Mouse (Mus musculus) small intestine, adult 2 months (tissue): ENCODE data around the gene Ccdc81. TPM values are rescaled to one million over a fixed set of nuclear protein-coding genes. Genes with fewer than 3 reads are reported as not detected.

Source experiments
- H3K27ac ChIP-seq: fragments of 200-500 bp; 2 replicates; pipeline ENCODE4 v1.5.1; 2012; ENCODE audit warnings: low read depth, low read length, control low read depth, inconsistent platforms; ENCODE audit not compliant: insufficient read depth
- H3K27me3 ChIP-seq: fragments of 200-500 bp; 2 replicates; pipeline ENCODE4 v1.6.1; 2012; ENCODE audit warnings: mild to moderate bottlenecking, moderate library complexity, low read length, inconsistent platforms; ENCODE audit not compliant: control insufficient read depth, insufficient read depth
- H3K36me3 ChIP-seq: fragments of 200-500 bp; 2 replicates; pipeline ENCODE4 v1.6.1; 2012; ENCODE audit warnings: mild to moderate bottlenecking, low read length, control low read depth, inconsistent platforms; ENCODE audit not compliant: control insufficient read depth, insufficient read depth
- H3K4me1 ChIP-seq: fragments of 200-500 bp; 2 replicates; pipeline ENCODE4 v1.6.1; 2012; ENCODE audit warnings: low read length, inconsistent platforms, mixed read lengths; ENCODE audit not compliant: control insufficient read depth, insufficient read depth, insufficient read length
- H3K4me3 ChIP-seq: fragments of 200-500 bp; 2 replicates; pipeline ENCODE4 v1.5.1; 2012; ENCODE audit warnings: low read depth, mild to moderate bottlenecking, control low read depth, inconsistent platforms, low read length, moderate library complexity
- CTCF ChIP-seq: fragments of 200-500 bp; IDR thresholded peaks from 2 replicates; pipeline ENCODE4 v1.5.1; 2012; ENCODE audit warnings: low read depth, mild to moderate bottlenecking, control low read depth, inconsistent platforms, low read length, moderate library complexity, mixed read lengths; ENCODE audit not compliant: insufficient replicate concordance, insufficient read length; ENCODE audit errors: extremely low read depth
- POLR2A ChIP-seq: fragments of 200-500 bp; IDR thresholded peaks from 2 replicates; pipeline ENCODE4 v1.6.1; 2012; ENCODE audit warnings: low read depth, mild to moderate bottlenecking, control low read depth, inconsistent platforms, low read length, moderate library complexity
- WGBS: fragments of 180-500 bp; shearing (Covaris S2); methylation state at CpG from one replicate; pipeline ENCODE4 v1.1.7; 2018; 5-methylcytosine and 5-hydroxymethylcytosine counted together
- polyA plus RNA-seq: library from polyadenylated mRNA; depleted of rRNA; stranded (reverse); fragments of >200 nt; gene quantifications from 2 replicates; pipeline ENCODE4 v1.2.3, GENCODE M21; 2012

Gene Ccdc81
- polyA plus RNA-seq, 1 experiment, result not detected

GRCm38 (mm10) chr7:89917776-89918175 is 14.3 kb upstream of the Ccdc81 start:
- no peak overlapping the region for H3K27ac ChIP-seq
- TF ChIP-seq CTCF (no peak), POLR2A (no peak)
- 91% methylated on average over 4 of the region's 4 CpGs for WGBS
- H3K4me1 ChIP-seq, result no peaks in the 10 kb centered on the region
- no peaks in the 10 kb centered on the region for H3K27me3 ChIP-seq
- H3K36me3 ChIP-seq, result peaks cover 15% of the 10 kb centered on the region
- H3K4me3 ChIP-seq, result no peak overlapping the region

DNA sequence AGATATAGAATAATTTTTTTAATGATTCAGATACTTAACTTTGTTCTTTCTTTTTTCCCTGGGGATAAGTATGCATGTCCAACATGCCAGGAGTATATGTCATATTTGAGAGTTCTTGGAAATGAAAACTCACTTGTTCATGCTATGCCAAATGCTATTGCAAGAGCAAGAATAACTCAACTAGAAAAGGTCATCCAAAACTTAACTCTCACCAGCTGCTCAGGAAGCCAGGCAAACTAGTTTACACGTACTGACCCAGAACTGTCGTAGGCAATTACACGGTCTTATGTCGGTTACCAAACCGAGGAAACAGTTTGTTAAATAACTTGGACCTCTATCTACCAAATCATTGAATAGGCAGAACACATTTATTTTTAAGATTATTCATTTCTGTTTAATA is 13.3 kb upstream of the Ccdc81 start:
- no peak for TF ChIP-seq CTCF
- TF ChIP-seq POLR2A, result no peak

GRCm38 (mm10) chr7:89913432-89914158 is 10.2 kb upstream of the Ccdc81 start:
- Histone ChIP-seq H3K4me1 (no peaks in the 10 kb centered on the region), H3K27me3 (no peaks in the 10 kb centered on the region), H3K36me3 (peaks cover 10% of the 10 kb centered on the region), H3K4me3 (no peak overlapping the region), H3K27ac (no peak overlapping the region)
- WGBS, result 64% methylated on average over 3 of the region's 3 CpGs
- TF ChIP-seq POLR2A (no peak), CTCF (no peak)

More for the DNA sequence above, 13.3 kb upstream of the Ccdc81 start:
- no peak overlapping the region for H3K4me3 ChIP-seq
- 84% methylated on average over 5 of the region's 5 CpGs for WGBS
- H3K36me3 ChIP-seq, result peaks cover 15% of the 10 kb centered on the region
- no peaks in the 10 kb centered on the region for H3K27me3 ChIP-seq
- no peak overlapping the region for H3K27ac ChIP-seq
- no peaks in the 10 kb centered on the region for H3K4me1 ChIP-seq

DNA sequence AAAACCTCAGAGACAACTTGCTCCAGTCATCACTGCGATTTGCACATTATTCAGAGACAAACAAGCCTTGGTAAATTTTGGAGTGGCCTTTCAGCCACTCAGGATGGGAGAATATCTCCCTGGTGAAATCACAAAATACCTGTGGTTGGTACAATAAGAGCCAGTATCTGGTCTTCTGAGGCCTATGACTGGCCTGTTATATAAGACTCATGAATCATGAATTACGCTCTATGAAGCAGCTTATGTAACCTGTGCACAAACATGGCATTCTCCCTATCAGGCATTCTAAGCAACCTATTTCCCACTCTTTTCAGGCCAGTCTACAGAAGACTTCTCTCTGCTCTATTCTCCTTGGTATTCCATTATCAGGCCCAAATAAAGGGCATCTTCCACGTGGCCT is 8.9 kb upstream of the Ccdc81 start:
- H3K27me3 ChIP-seq, result no peaks in the 10 kb centered on the region
- H3K4me1 ChIP-seq, result no peaks in the 10 kb centered on the region
- TF ChIP-seq CTCF, result no peak
- no peak for TF ChIP-seq POLR2A
- 86% methylated on average over 3 of the region's 3 CpGs for WGBS
- H3K27ac ChIP-seq, result no peak overlapping the region
- no peak overlapping the region for H3K4me3 ChIP-seq
- peaks cover 5% of the 10 kb centered on the region for H3K36me3 ChIP-seq

- no peak overlapping the region for H3K4me3 ChIP-seq
- no peaks in the 10 kb centered on the region for H3K4me1 ChIP-seq
- H3K27me3 ChIP-seq, result no peaks in the 10 kb centered on the region
- H3K27ac ChIP-seq, result no peak overlapping the region
- TF ChIP-seq CTCF, result no peak
- TF ChIP-seq POLR2A, result no peak
- WGBS, result 67% methylated on average over 4 of the region's 4 CpGs
- H3K36me3 ChIP-seq, result no peaks in the 10 kb centered on the region
These were observed 6.3 kb upstream of the Ccdc81 start for GRCm38 (mm10) chr7:89909711-89910110.

GRCm38 (mm10) chr7:89908899-89909621 is 5.6 kb upstream of the Ccdc81 start:
- Histone ChIP-seq H3K27ac (no peak overlapping the region), H3K36me3 (no peaks in the 10 kb centered on the region), H3K27me3 (no peaks in the 10 kb centered on the region), H3K4me3 (no peak overlapping the region), H3K4me1 (no peaks in the 10 kb centered on the region)
- WGBS, result 79% methylated on average over 20 of the region's 20 CpGs
- TF ChIP-seq CTCF, result no peak

DNA sequence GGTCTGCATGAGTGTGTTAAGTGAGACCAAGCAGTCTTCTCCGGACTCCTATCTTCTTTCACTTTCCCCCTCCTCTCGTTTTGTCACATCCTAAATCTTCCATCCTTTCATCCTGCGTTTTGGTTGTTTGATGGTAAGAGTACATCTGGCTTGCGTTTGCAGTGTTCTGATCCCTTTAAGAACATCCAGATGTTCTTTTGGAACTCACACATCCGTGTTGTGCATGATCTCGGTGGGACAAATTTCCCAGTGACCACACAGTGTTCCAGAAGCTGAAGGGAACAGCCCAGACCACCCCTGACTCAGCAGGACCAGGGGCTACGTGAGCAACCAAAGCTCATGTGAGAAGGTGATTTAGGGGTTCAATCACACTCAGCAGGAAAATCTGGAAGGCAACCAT is 5.0 kb upstream of the Ccdc81 start:
- TF ChIP-seq POLR2A (no peak), CTCF (no peak)
- no peaks in the 10 kb centered on the region for H3K4me1 ChIP-seq
- no peaks in the 10 kb centered on the region for H3K27me3 ChIP-seq
- H3K4me3 ChIP-seq, result no peak overlapping the region
- no peak overlapping the region for H3K27ac ChIP-seq
- 69% methylated on average over 7 of the region's 7 CpGs for WGBS
- H3K36me3 ChIP-seq, result no peaks in the 10 kb centered on the region
